Mouse (Mus musculus) kidney, postnatal 14 days (tissue): ENCODE data around the gene Zglp1.

Experiments
- DNase-seq: peaks from one replicate; pipeline ENCODE4 v3.0.0; 2022; ENCODE audit warnings: mixed read lengths

The Zglp1 gene

GRCm38 (mm10) chr9:21022726-21023125, 44.2 kb downstream of the Zglp1 start:
- DNase-seq, result no peak

- DNase-seq, result no peak
Measured at GRCm38 (mm10) chr9:21022288-21022687, 44.6 kb downstream of the Zglp1 start.

- no peak for DNase-seq
Measured at GRCm38 (mm10) chr9:21021363-21021762, 45.5 kb downstream of the Zglp1 start.

GRCm38 (mm10) chr9:21018600-21018999, 48.3 kb downstream of the Zglp1 start:
- DNase-seq, result no peak

GRCm38 (mm10) chr9:21017177-21017575, 49.7 kb downstream of the Zglp1 start:
- no peak for DNase-seq

GRCm38 (mm10) chr9:21016331-21017176, 50.3 kb downstream of the Zglp1 start:
- peak; percentile 32 for DNase-seq

GRCm38 (mm10) chr9:21015571-21016130, 51.2 kb downstream of the Zglp1 start, which contains the start of gene Icam1:
TSS of gene Icam1 (plus strand) at chr9:21015985.
- peak; percentile 90 for DNase-seq

- peak; percentile 75 for DNase-seq
Measured at GRCm38 (mm10) chr9:21014691-21015570, 52.0 kb downstream of the Zglp1 start.
